ENCODE assay signal across 22 mouse cellular contexts in genomic region chr1:97632545-97633256, GRCm38 (mm10). TPM values are rescaled to one million over a fixed set of nuclear protein-coding genes. Genes with fewer than 3 reads are reported as not detected.
DNase-seq lines count a peak whose midpoint lies in the region; ATAC-seq and TF ChIP-seq lines count a peak whose summit lies in the region.
"Had no signal": no experiment of that assay in that cellular context is flagged by ENCODE, and none has a peak within 500 bp of the region (broad histone marks: within the 10 kb centered on the region; RNA-seq: fewer than 3 reads in every experiment).

No protein-coding gene starts in this region.

- DNase-seq in 416B (ENCODE audit: low read depth) = peak; percentile 41
- DNase-seq in c-Kit-positive CD71-positive TER-119-positive erythroid progenitor cells, embryonic 14.5 days (ENCODE audit: low spot score) = peak; percentile 70
- no peak for DNase-seq in liver, embryonic 11.5 days (ENCODE audit: low spot score)
- no peak for DNase-seq in cerebellum, postnatal 10 days
- DNase-seq in lung, postnatal 4 days = no peak
- no peak for DNase-seq in ovary, postnatal 14 days (ENCODE audit: low spot score)
- DNase-seq in lung, adult 2 months = no peak
- DNase-seq: adrenal gland, adult 8-10 months; cerebellum, adult 11-12 months; cerebellum, postnatal 25 days; heart, adult 18-20 months; heart, postnatal 36 days; kidney, postnatal 4 days; retina, postnatal 1 day; thymus, adult 2 months had no signal

- H3K9me3 ChIP-seq in liver, embryonic 11.5 days (ENCODE audit: control insufficient read depth, low read length) = no peaks in the 10 kb centered on the region
- H3K9me3 ChIP-seq: embryonic facial prominence, embryonic 12.5 days; kidney, embryonic 15.5 days; limb, embryonic 13.5 days had no signal

- peak overlapping the region; percentile 68; the same call in 1 of the 2 replicates for H3K27ac ChIP-seq in liver, embryonic 11.5 days (ENCODE audit: low read depth, low read length)
- H3K27ac ChIP-seq: embryonic facial prominence, embryonic 12.5 days; kidney, embryonic 15.5 days; limb, embryonic 13.5 days had no signal

- H3K4me2 ChIP-seq in liver, embryonic 11.5 days = peak overlapping the region; percentile 30; the same call in 1 of the 2 replicates
- H3K4me2 ChIP-seq: embryonic facial prominence, embryonic 12.5 days; kidney, embryonic 15.5 days; limb, embryonic 13.5 days had no signal

- WGBS in liver, embryonic 11.5 days = 51% methylated on average over 11 of the region's 11 CpGs
- 80% methylated on average over 11 of the region's 11 CpGs for WGBS in lung, adult 2 months

- no peak overlapping the region for H3K4me3 ChIP-seq in liver, embryonic 11.5 days (ENCODE audit: low read depth, low read length)
- no peak overlapping the region for H3K4me3 ChIP-seq in lung, adult 2 months (replicated peaks; ENCODE audit: extremely low read depth, low read depth, low read length)
- H3K4me3 ChIP-seq: embryonic facial prominence, embryonic 12.5 days; kidney, embryonic 15.5 days; limb, embryonic 13.5 days had no signal

- no peak for TF ChIP-seq CTCF in lung, adult 2 months (IDR thresholded peaks at IDR 0.05; ENCODE audit: insufficient read depth, low read length)

- H3K9ac ChIP-seq in liver, embryonic 11.5 days (ENCODE audit: low read depth, low read length) = no peak overlapping the region
- H3K9ac ChIP-seq: embryonic facial prominence, embryonic 12.5 days; kidney, embryonic 15.5 days; limb, embryonic 13.5 days had no signal

- no peaks in the 10 kb centered on the region for H3K27me3 ChIP-seq in liver, embryonic 11.5 days (replicated peaks; ENCODE audit: control insufficient read depth, insufficient read depth, low read length)
- H3K27me3 ChIP-seq: embryonic facial prominence, embryonic 12.5 days; kidney, embryonic 15.5 days; limb, embryonic 13.5 days had no signal

- peaks cover 5% of the 10 kb centered on the region; the same call in 1 of the 2 replicates for H3K4me1 ChIP-seq in liver, embryonic 11.5 days (replicated peaks; ENCODE audit: control insufficient read depth, insufficient read depth, low read length)
- H3K4me1 ChIP-seq in lung, adult 2 months (ENCODE audit: control insufficient read depth, insufficient read depth, low read length) = no peaks in the 10 kb centered on the region
- H3K4me1 ChIP-seq: embryonic facial prominence, embryonic 12.5 days; kidney, embryonic 15.5 days had no signal

- ATAC-seq in liver, embryonic 11.5 days (replicated peaks; ENCODE audit: low FRiP score) = peak; percentile 90
- peak; percentile 88 for ATAC-seq in megakaryocyte, adult 5-6 weeks (ENCODE audit: poor library complexity, severe bottlenecking)
- ATAC-seq: hindbrain, embryonic 16.5 days; intestine, embryonic 16.5 days; midbrain, embryonic 16.5 days had no signal

- no peaks in the 10 kb centered on the region for H3K36me3 ChIP-seq in liver, embryonic 11.5 days (ENCODE audit: control insufficient read depth, insufficient read depth, low read length)
- H3K36me3 ChIP-seq: embryonic facial prominence, embryonic 12.5 days; kidney, embryonic 15.5 days; limb, embryonic 13.5 days had no signal

- TF ChIP-seq POLR2A in lung, adult 2 months (IDR thresholded peaks at IDR 0.05; ENCODE audit: borderline replicate concordance, extremely low read depth, low read depth, low read length) = no peak

RNA-seq across cellular contexts. Expression of gene D1Ertd622e, which starts 29.2 kb away (rescaled TPM):
- 37.8 and 43.3 TPM in 2 replicates for polyA plus RNA-seq in liver, embryonic 11.5 days (2014; fragmentation: Nextera tagmentation; extraction: Ambion mirVana)
- 90.6 and 116 TPM in 2 replicates for total RNA-seq in megakaryocyte, adult 5-6 weeks (2015)
- total RNA-seq in megakaryocyte, adult 5-6 weeks (2017) = 117 and 131 TPM in 2 replicates
- 12.0 and 13.7 TPM in 2 replicates for polyA plus RNA-seq in lung, adult 2 months (2012; rRNA removed)

Comparison
In these comparisons a context has a peak if more than half of its experiments do, and no peak if none do; other contexts are left out.
1. DNase-seq: peak in 416B (single experiment) and c-Kit-positive CD71-positive TER-119-positive erythroid progenitor cells, embryonic 14.5 days (single experiment); none in liver, embryonic 11.5 days (single experiment), cerebellum, postnatal 10 days (0 of 2), lung, postnatal 4 days (0 of 2), ovary, postnatal 14 days (single experiment) and lung, adult 2 months (single experiment).